Comparison of ENCODE assay signal across 9 mouse cellular contexts in genomic region chr10:21923495-21923952, GRCm38 (mm10). TPM values are rescaled to one million over a fixed set of nuclear protein-coding genes. Genes with fewer than 3 reads are reported as not detected.
DNase-seq lines count a peak whose midpoint lies in the region; ATAC-seq and TF ChIP-seq lines count a peak whose summit lies in the region.
"Had no signal": no experiment of that assay in that cellular context is flagged by ENCODE, and none has a peak within 500 bp of the region (broad histone marks: within the 10 kb centered on the region; RNA-seq: fewer than 3 reads in every experiment).

No protein-coding gene starts in this region.

- peak overlapping the region; percentile 49 for H3K4me2 ChIP-seq in lung, embryonic 14.5 days
- peak overlapping the region; percentile 37 for H3K4me2 ChIP-seq in embryonic facial prominence, embryonic 12.5 days (replicated peaks)
- H3K4me2 ChIP-seq in intestine, embryonic 16.5 days (ENCODE audit: low read depth, low read length) = peak overlapping the region; percentile 33; the same call in 1 of the 2 replicates
- peak overlapping the region; percentile 53 for H3K4me2 ChIP-seq in neural tube, embryonic 15.5 days

- TF ChIP-seq CTCF in lung, embryonic 14.5 days (IDR thresholded peaks at IDR 0.05; ENCODE audit: low read depth) = no peak

- no peaks in the 10 kb centered on the region for H3K36me3 ChIP-seq in lung, embryonic 14.5 days (ENCODE audit: insufficient read depth)
- no peaks in the 10 kb centered on the region for H3K36me3 ChIP-seq in embryonic facial prominence, embryonic 12.5 days
- no peaks in the 10 kb centered on the region for H3K36me3 ChIP-seq in intestine, embryonic 16.5 days (ENCODE audit: control insufficient read depth, insufficient read depth, low read length)
- no peaks in the 10 kb centered on the region for H3K36me3 ChIP-seq in neural tube, embryonic 15.5 days
- H3K36me3 ChIP-seq: G1E had no signal

- 5% methylated on average over 9 of the region's 9 CpGs for WGBS in lung, embryonic 14.5 days
- 3% methylated on average over 9 of the region's 9 CpGs for WGBS in embryonic facial prominence, embryonic 12.5 days
- 14% methylated on average over 9 of the region's 9 CpGs for WGBS in intestine, embryonic 16.5 days
- WGBS in neural tube, embryonic 15.5 days = 2% methylated on average over 9 of the region's 9 CpGs

- peak; percentile 78 for ATAC-seq in lung, embryonic 14.5 days (ENCODE audit: insufficient read depth)
- no peak for ATAC-seq in embryonic facial prominence, embryonic 12.5 days (ENCODE audit: insufficient number of reproducible peaks, insufficient read depth, low FRiP score, low TSS enrichment)
- peak; percentile 80 for ATAC-seq in intestine, embryonic 16.5 days
- peak; percentile 89 for ATAC-seq in neural tube, embryonic 15.5 days (ENCODE audit: low FRiP score)
- ATAC-seq in erythroid progenitor cell, adult 5-6 weeks (replicated peaks; ENCODE audit: low FRiP score, poor library complexity, severe bottlenecking) = no peak

- no peak overlapping the region; the same call in 1 of the 2 replicates for H3K4me3 ChIP-seq in lung, embryonic 14.5 days (ENCODE audit: low read depth, low read length)
- H3K4me3 ChIP-seq in embryonic facial prominence, embryonic 12.5 days = no peak overlapping the region
- H3K4me3 ChIP-seq in intestine, embryonic 16.5 days (ENCODE audit: low read length) = no peak overlapping the region
- peak overlapping the region; percentile 22 for H3K4me3 ChIP-seq in neural tube, embryonic 15.5 days (replicated peaks)

- H3K27me3 ChIP-seq in lung, embryonic 14.5 days (ENCODE audit: insufficient read depth, low read length) = no peaks in the 10 kb centered on the region
- H3K27me3 ChIP-seq in embryonic facial prominence, embryonic 12.5 days = 0 out of 2 replicates have a peak, but pooled peaks cover 4% of the 10 kb centered on the region
- H3K27me3 ChIP-seq in intestine, embryonic 16.5 days (replicated peaks; ENCODE audit: control insufficient read depth, insufficient read depth, low read length) = no peaks in the 10 kb centered on the region
- H3K27me3 ChIP-seq in neural tube, embryonic 15.5 days (replicated peaks) = no peaks in the 10 kb centered on the region

- peaks cover 14% of the 10 kb centered on the region for H3K4me1 ChIP-seq in lung, embryonic 14.5 days (ENCODE audit: insufficient read depth)
- H3K4me1 ChIP-seq in embryonic facial prominence, embryonic 12.5 days = peaks cover 19% of the 10 kb centered on the region
- H3K4me1 ChIP-seq in intestine, embryonic 16.5 days (ENCODE audit: control insufficient read depth, insufficient read depth, low read length) = peaks cover 9% of the 10 kb centered on the region
- peaks cover 28% of the 10 kb centered on the region for H3K4me1 ChIP-seq in neural tube, embryonic 15.5 days

- no peaks in the 10 kb centered on the region for H3K9me3 ChIP-seq in lung, embryonic 14.5 days (ENCODE audit: low read depth, low read length)
- no peaks in the 10 kb centered on the region for H3K9me3 ChIP-seq in embryonic facial prominence, embryonic 12.5 days
- no peaks in the 10 kb centered on the region for H3K9me3 ChIP-seq in intestine, embryonic 16.5 days (ENCODE audit: control insufficient read depth, low read length)
- no peaks in the 10 kb centered on the region for H3K9me3 ChIP-seq in neural tube, embryonic 15.5 days (replicated peaks)
- H3K9me3 ChIP-seq: G1E had no signal

- H3K9ac ChIP-seq in lung, embryonic 14.5 days = no peak overlapping the region
- H3K9ac ChIP-seq in embryonic facial prominence, embryonic 12.5 days = no peak overlapping the region
- H3K9ac ChIP-seq in intestine, embryonic 16.5 days (ENCODE audit: low read depth, low read length) = 0 out of 2 replicates have a peak overlapping the region, but pooled peaks have one; percentile 35
- no peak overlapping the region; the same call in 1 of the 2 replicates for H3K9ac ChIP-seq in neural tube, embryonic 15.5 days (replicated peaks)

- peak; percentile 67 for DNase-seq in lung, embryonic 14.5 days
- no peak for DNase-seq in lung, postnatal 14 days
- DNase-seq in heart, adult 11 months = peak; percentile 98
- peak; percentile 44 to 47 for DNase-seq in left cerebral cortex, adult 8-10 months (ENCODE audit: low spot score in 2 of 2)

- peak overlapping the region; percentile 58; the same call in 1 of the 2 replicates for H3K27ac ChIP-seq in lung, embryonic 14.5 days (ENCODE audit: low read depth)
- peak overlapping the region; percentile 63; the same call in 1 of the 2 replicates for H3K27ac ChIP-seq in embryonic facial prominence, embryonic 12.5 days
- H3K27ac ChIP-seq in intestine, embryonic 16.5 days (ENCODE audit: low read length) = peak overlapping the region; percentile 50; the same call in 1 of the 2 replicates
- peak overlapping the region; percentile 83 for H3K27ac ChIP-seq in neural tube, embryonic 15.5 days (replicated peaks)

RNA-seq across cellular contexts. Expression of gene Sgk1, which starts 41.5 kb away (rescaled TPM):
- polyA plus RNA-seq in lung, embryonic 14.5 days (2014; fragmentation: Nextera tagmentation; extraction: Ambion mirVana) = 32.6 and 36.6 TPM in 2 replicates
- 32.8 and 41.7 TPM in 2 replicates for polyA plus RNA-seq in embryonic facial prominence, embryonic 12.5 days (2016; fragmentation: Nextera tagmentation; extraction: Ambion mirVana)
- polyA plus RNA-seq in intestine, embryonic 16.5 days (2015; fragmentation: Nextera tagmentation; extraction: Ambion mirVana) = 33.6 and 35.1 TPM in 2 replicates
- 100 to 1,000 TPM; 107 to 165 (median 138) TPM for total RNA-seq in left cerebral cortex, adult 8-10 months (2022)
- polyA plus RNA-seq in neural tube, embryonic 15.5 days (2015; fragmentation: Nextera tagmentation; extraction: Ambion mirVana) = 34.0 and 34.9 TPM in 2 replicates
- 2.5 and 7.2 TPM in 2 replicates for total RNA-seq in erythroid progenitor cell, adult 5-6 weeks (2015; ENCODE audit: low replicate concordance)
- 3.0 and 5.5 TPM in 2 replicates for total RNA-seq in erythroid progenitor cell, adult 5-6 weeks (2017; ENCODE audit: low replicate concordance)

Comparison
In these comparisons a context has a peak if more than half of its experiments do, and no peak if none do; other contexts are left out.
1. ATAC-seq: peak in lung, embryonic 14.5 days (single experiment), intestine, embryonic 16.5 days (single experiment) and neural tube, embryonic 15.5 days (single experiment); none in embryonic facial prominence, embryonic 12.5 days (single experiment) and erythroid progenitor cell, adult 5-6 weeks (single experiment).
2. Peak in every context shown above with its lines, with median percentiles within 50 percentile points of each other: H3K27ac ChIP-seq and H3K4me2 ChIP-seq.